Mouse (Mus musculus) c-Kit-negative CD71-positive TER-119-positive erythroid progenitor cells, embryonic 14.5 days (primary cell): Measurements from ENCODE around the gene Thnsl1.
"Not testable (repeated sequence)": the region's sequence is repeated elsewhere in the genome, so short reads cannot be mapped to it uniquely, and the experiment has no call there.

Experiments used
- DNase-seq: peaks from one replicate; pipeline ENCODE4 v3.0.0-alpha.2; 2013; ENCODE audit warnings: low read depth, low spot score

The Thnsl1 gene

DNA sequence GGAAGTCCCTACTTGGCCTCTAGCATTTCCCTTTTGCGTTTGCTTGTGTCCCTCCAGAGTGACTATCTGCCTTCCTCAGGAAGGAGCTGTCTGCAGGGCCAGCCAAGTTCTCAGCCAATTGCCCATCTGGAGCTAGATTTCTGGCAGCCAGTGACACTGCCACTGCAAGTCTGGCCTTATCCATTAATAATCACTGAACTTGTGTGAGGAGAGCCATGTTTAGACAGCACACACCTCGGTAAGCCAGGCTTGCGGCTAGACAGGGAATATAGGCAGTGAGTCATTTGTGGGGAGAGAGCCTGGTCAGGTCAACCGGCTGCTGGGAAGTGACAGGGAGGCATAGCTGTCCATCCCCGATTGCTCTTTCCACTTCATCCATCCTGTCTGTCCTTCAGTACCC is 31.3 kb downstream of the Thnsl1 start:
- no peak for DNase-seq

DNA sequence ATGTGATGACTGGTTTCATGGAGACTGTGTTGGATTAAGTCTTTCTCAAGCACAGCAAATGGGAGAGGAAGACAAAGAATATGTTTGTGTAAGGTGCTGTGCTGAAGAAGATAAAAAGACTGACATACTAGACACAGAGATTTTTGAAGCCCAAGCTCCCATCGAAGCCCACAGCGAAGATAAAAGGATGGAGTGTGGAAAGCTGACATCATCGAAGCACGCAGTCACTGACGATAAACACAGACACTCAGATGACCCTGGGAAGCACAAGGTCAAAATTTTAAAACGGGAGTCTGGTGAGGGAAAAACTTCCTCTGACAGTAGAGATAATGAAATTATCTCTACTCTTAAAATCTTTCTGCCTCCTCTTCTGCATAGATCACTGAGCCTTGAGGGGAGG is 38.6 kb downstream of the Thnsl1 start:
- DNase-seq: not testable (repeated sequence)

GRCm38 (mm10) chr2:21244986-21245385 is 39.5 kb downstream of the Thnsl1 start:
- DNase-seq: no peak

DNA sequence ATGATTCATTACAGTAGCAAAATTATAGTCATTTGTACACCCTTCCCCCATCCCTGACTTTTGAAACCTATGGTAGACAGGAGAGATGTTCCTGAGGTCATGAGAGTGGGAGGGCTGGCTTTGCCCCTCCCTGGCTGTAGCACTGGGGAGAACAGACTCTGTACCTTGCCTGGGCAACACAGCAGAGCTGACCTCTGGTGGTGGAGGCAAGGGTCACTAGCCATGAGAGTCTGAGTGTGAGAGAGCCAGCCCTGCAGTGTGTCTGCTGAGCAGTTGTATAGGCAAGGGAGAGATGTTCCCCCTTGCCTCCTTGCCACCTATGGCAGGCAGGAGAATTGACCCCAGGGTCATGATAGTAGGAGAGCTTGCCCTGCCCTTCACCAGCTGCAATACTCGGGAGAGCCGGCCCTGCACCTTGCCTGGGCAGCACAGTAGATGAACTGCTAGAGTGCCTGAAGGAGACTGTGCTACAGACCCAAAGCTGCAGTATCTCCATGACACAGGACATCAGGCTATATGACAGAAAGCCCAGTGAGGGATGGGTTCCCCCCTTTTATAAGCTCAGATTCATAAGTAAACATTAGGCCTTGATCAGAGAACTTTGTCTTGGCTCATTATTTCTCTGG is 40.1 kb downstream of the Thnsl1 start:
- DNase-seq: no peak

DNA sequence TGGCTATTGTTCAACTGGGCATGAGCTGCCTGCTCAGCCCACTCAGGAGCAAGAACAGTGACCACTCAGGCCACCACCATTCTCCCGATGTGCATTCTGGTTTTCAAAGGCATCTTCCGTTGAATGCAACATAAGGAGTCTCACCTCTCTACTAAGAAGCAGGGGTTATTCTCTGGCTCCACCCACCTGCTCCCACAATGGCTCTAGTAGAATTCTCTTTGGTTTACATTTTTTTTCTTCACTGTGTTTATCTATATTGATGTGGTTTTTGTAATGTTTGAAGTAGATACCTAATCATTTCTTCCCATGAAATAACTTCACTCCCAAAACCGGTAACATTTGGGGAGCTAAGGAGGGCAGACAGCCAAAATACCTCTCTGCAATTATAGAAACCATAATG is 48.1 kb downstream of the Thnsl1 start:
- DNase-seq: no peak

- no peak for DNase-seq
These were observed 48.8 kb downstream of the Thnsl1 start for GRCm38 (mm10) chr2:21254308-21254707.

GRCm38 (mm10) chr2:21258281-21258680 is 52.8 kb downstream of the Thnsl1 start:
- no peak for DNase-seq

DNA sequence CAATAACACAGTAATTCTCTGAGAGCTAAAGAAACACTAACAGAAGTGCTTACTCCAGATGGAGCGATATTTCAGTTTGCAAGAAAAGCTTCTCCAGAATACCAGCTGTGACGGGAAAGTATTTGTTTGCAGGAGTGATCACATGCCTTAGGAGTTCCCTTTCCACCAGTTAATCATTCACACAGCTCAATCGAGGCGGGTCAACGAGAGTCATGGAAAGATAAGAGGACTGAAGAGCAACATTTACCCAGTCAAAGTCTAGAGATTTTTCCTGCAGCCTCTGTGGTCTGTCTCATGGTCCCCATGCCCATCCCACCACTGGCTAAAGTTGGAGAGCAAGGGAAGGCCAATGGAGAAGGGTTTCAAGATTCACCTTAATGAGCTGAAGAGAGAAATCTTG is 53.6 kb downstream of the Thnsl1 start:
- no peak for DNase-seq

GRCm38 (mm10) chr2:21260060-21260459 is 54.5 kb downstream of the Thnsl1 start:
- DNase-seq: no peak

DNA sequence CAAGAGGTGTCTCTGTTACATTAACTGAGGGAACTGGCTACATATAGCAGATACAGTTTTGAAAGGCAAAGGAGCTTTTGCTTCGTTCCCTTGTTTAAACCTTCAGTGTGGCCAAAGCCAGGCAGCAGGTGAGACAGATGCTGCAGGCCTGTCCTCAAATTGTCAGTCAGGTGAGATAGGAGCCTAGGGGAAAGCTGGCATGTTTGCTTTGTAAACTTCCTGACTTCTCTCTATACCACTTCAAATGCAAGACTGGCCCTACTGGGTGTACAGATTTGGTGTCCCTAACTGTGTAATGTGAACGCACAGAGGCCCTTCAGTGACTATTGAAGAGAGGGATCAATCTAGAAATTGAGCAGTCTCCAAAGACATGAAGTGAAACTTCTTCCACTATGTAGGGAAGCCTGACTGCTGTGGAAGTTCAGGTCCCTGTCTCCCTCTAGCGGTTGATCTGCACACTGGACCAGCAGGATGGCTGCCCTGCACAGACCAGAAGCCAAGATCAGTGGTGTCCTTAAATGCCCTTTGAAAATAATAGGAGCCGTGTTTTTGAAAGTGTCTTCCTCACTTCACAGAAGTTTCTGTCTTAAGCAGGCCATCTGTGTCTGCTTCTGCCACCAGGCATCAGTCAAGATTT is 56.0 kb downstream of the Thnsl1 start:
- no peak for DNase-seq

GRCm38 (mm10) chr2:21264031-21264430 is 58.5 kb downstream of the Thnsl1 start:
- DNase-seq: no peak
